Mouse (Mus musculus) intestine, embryonic 15.5 days (tissue): ENCODE results near the gene Zdhhc17. TPM values are rescaled to one million over a fixed set of nuclear protein-coding genes. Genes with fewer than 3 reads are reported as not detected.

Experiments
- ATAC-seq: fragments of 200-750 bp; cut with Nextera tagmentation; 2 replicates; pipeline ENCODE4 v1.8.0; 2017; ENCODE audit warnings: moderate TSS enrichment, moderate library complexity
- H3K27ac ChIP-seq: fragments of 300-500 bp; sonication (generic); 2 replicates; pipeline ENCODE4 v1.5.1; 2015; ENCODE audit warnings: mild to moderate bottlenecking, inconsistent platforms
- H3K27me3 ChIP-seq: fragments of 300-500 bp; sonication (generic); replicated peaks from 2 replicates; pipeline ENCODE4 v1.6.1; 2015; ENCODE audit warnings: inconsistent platforms
- H3K36me3 ChIP-seq: fragments of 300-500 bp; sonication (generic); 2 replicates; pipeline ENCODE4 v1.6.1; 2015; ENCODE audit warnings: inconsistent platforms
- H3K4me1 ChIP-seq: fragments of 300-500 bp; sonication (generic); replicated peaks from 2 replicates; pipeline ENCODE4 v1.6.1; 2015; ENCODE audit warnings: inconsistent platforms
- H3K4me2 ChIP-seq: fragments of 300-500 bp; sonication (generic); replicated peaks from 2 replicates; pipeline ENCODE4 v1.6.1; 2015; ENCODE audit warnings: mild to moderate bottlenecking, inconsistent platforms
- H3K4me3 ChIP-seq: fragments of 300-500 bp; sonication (generic); replicated peaks from 2 replicates; pipeline ENCODE4 v1.5.1; 2015; ENCODE audit warnings: inconsistent platforms
- H3K9ac ChIP-seq: fragments of 300-500 bp; sonication (generic); 2 replicates; pipeline ENCODE4 v1.6.1; 2015; ENCODE audit warnings: inconsistent platforms
- H3K9me3 ChIP-seq: fragments of 300-500 bp; sonication (generic); 2 replicates; pipeline ENCODE4 v1.6.1; 2016; ENCODE audit warnings: inconsistent platforms
- WGBS: fragments of 180-500 bp; shearing (Covaris S2); methylation state at CpG from one replicate; pipeline ENCODE4 v1.1.7; 2015; 5-methylcytosine and 5-hydroxymethylcytosine counted together
- polyA plus RNA-seq: library from polyadenylated mRNA; unstranded; fragments of >200 nt; fragmentation: Nextera tagmentation; extraction: Ambion mirVana; gene quantifications from 2 replicates; pipeline ENCODE4 v1.2.1, GENCODE M21; 2015

Zdhhc17 gene
- polyA plus RNA-seq, 1 experiment from 2014 or later = 19.3 TPM

- no peak overlapping the region for H3K4me2 ChIP-seq
- H3K9ac ChIP-seq = no peak overlapping the region
- ATAC-seq = no peak
- WGBS = 58% methylated on average over 5 of the region's 5 CpGs
- no peaks in the 10 kb centered on the region for H3K9me3 ChIP-seq
- no peak overlapping the region for H3K4me3 ChIP-seq
- H3K27ac ChIP-seq = no peak overlapping the region
- no peaks in the 10 kb centered on the region for H3K27me3 ChIP-seq
- no peaks in the 10 kb centered on the region for H3K36me3 ChIP-seq
- 0 out of 2 replicates have a peak, but pooled peaks cover 5% of the 10 kb centered on the region for H3K4me1 ChIP-seq
Measured at GRCm38 (mm10) chr10:110994761-110995160, 15.2 kb downstream of the Zdhhc17 start.

GRCm38 (mm10) chr10:110993249-110993648, 16.7 kb downstream of the Zdhhc17 start:
- ATAC-seq = no peak
- Histone ChIP-seq H3K4me2 (no peak overlapping the region), H3K9ac (no peak overlapping the region), H3K4me1 (0 out of 2 replicates have a peak, but pooled peaks cover 5% of the 10 kb centered on the region), H3K36me3 (no peaks in the 10 kb centered on the region), H3K27ac (no peak overlapping the region), H3K27me3 (no peaks in the 10 kb centered on the region), H3K9me3 (no peaks in the 10 kb centered on the region), H3K4me3 (no peak overlapping the region)
- 63% methylated on average over 5 of the region's 5 CpGs for WGBS

GRCm38 (mm10) chr10:110992047-110992431, 17.9 kb downstream of the Zdhhc17 start:
- H3K4me2 ChIP-seq = no peak overlapping the region
- no peak overlapping the region for H3K4me3 ChIP-seq
- no peaks in the 10 kb centered on the region for H3K9me3 ChIP-seq
- no peaks in the 10 kb centered on the region for H3K27me3 ChIP-seq
- H3K36me3 ChIP-seq = no peaks in the 10 kb centered on the region
- H3K4me1 ChIP-seq = 0 out of 2 replicates have a peak, but pooled peaks cover 5% of the 10 kb centered on the region
- peak; percentile 79 for ATAC-seq
- no peak overlapping the region for H3K27ac ChIP-seq
- 34% methylated on average over 9 of the region's 9 CpGs for WGBS
- H3K9ac ChIP-seq = no peak overlapping the region

- ATAC-seq = no peak
Measured at GRCm38 (mm10) chr10:110991307-110992046, 18.5 kb downstream of the Zdhhc17 start.

GRCm38 (mm10) chr10:110989729-110990128, 20.2 kb downstream of the Zdhhc17 start:
- H3K27ac ChIP-seq = no peak overlapping the region
- no peaks in the 10 kb centered on the region for H3K9me3 ChIP-seq
- H3K4me1 ChIP-seq = 0 out of 2 replicates have a peak, but pooled peaks cover 5% of the 10 kb centered on the region
- 52% methylated on average over 2 of the region's 2 CpGs for WGBS
- ATAC-seq = no peak
- H3K4me2 ChIP-seq = no peak overlapping the region
- H3K27me3 ChIP-seq = no peaks in the 10 kb centered on the region
- H3K36me3 ChIP-seq = no peaks in the 10 kb centered on the region
- H3K4me3 ChIP-seq = no peak overlapping the region
- no peak overlapping the region for H3K9ac ChIP-seq

More at GRCm38 (mm10) chr10:110991307-110992046, 18.5 kb downstream of the Zdhhc17 start:
- Histone ChIP-seq H3K36me3 (no peaks in the 10 kb centered on the region), H3K4me1 (0 out of 2 replicates have a peak, but pooled peaks cover 5% of the 10 kb centered on the region), H3K27me3 (no peaks in the 10 kb centered on the region), H3K4me3 (no peak overlapping the region), H3K9me3 (no peaks in the 10 kb centered on the region), H3K4me2 (no peak overlapping the region), H3K9ac (no peak overlapping the region), H3K27ac (no peak overlapping the region)
- 70% methylated on average over 6 of the region's 6 CpGs for WGBS

GRCm38 (mm10) chr10:110986682-110987081, 23.3 kb downstream of the Zdhhc17 start:
- Histone ChIP-seq H3K9me3 (no peaks in the 10 kb centered on the region), H3K27ac (no peak overlapping the region), H3K9ac (no peak overlapping the region), H3K4me3 (no peak overlapping the region), H3K4me1 (no peaks in the 10 kb centered on the region), H3K36me3 (no peaks in the 10 kb centered on the region), H3K4me2 (no peak overlapping the region), H3K27me3 (no peaks in the 10 kb centered on the region)
- ATAC-seq = no peak
- WGBS = 91% methylated on average over 17 of the region's 17 CpGs

GRCm38 (mm10) chr10:110982771-110983170, 27.2 kb downstream of the Zdhhc17 start:
- Histone ChIP-seq H3K4me2 (no peak overlapping the region), H3K9me3 (no peaks in the 10 kb centered on the region), H3K4me3 (no peak overlapping the region), H3K27me3 (no peaks in the 10 kb centered on the region), H3K9ac (no peak overlapping the region), H3K4me1 (no peaks in the 10 kb centered on the region), H3K27ac (no peak overlapping the region), H3K36me3 (no peaks in the 10 kb centered on the region)
- ATAC-seq = no peak
- WGBS = 76% methylated on average over 4 of the region's 4 CpGs

- Histone ChIP-seq H3K9me3 (no peaks in the 10 kb centered on the region), H3K9ac (no peak overlapping the region), H3K4me3 (no peak overlapping the region), H3K27ac (no peak overlapping the region), H3K4me2 (no peak overlapping the region), H3K4me1 (no peaks in the 10 kb centered on the region), H3K36me3 (no peaks in the 10 kb centered on the region), H3K27me3 (no peaks in the 10 kb centered on the region)
- WGBS = 71% methylated on average over 6 of the region's 6 CpGs
- ATAC-seq = peak; percentile 74
Measured at GRCm38 (mm10) chr10:110980441-110980840, 29.5 kb downstream of the Zdhhc17 start.

- Histone ChIP-seq H3K9me3 (no peaks in the 10 kb centered on the region), H3K4me3 (no peak overlapping the region), H3K36me3 (no peaks in the 10 kb centered on the region), H3K27me3 (no peaks in the 10 kb centered on the region), H3K27ac (no peak overlapping the region), H3K4me1 (no peaks in the 10 kb centered on the region), H3K9ac (no peak overlapping the region), H3K4me2 (no peak overlapping the region)
- WGBS = 85% methylated on average over 2 of the region's 2 CpGs
- ATAC-seq = no peak
Measured at GRCm38 (mm10) chr10:110979431-110979830, 30.5 kb downstream of the Zdhhc17 start.

- no peaks in the 10 kb centered on the region for H3K27me3 ChIP-seq
- H3K9me3 ChIP-seq = no peaks in the 10 kb centered on the region
- H3K4me2 ChIP-seq = no peak overlapping the region
- no peaks in the 10 kb centered on the region for H3K36me3 ChIP-seq
- H3K27ac ChIP-seq = no peak overlapping the region
- H3K4me1 ChIP-seq = no peaks in the 10 kb centered on the region
- no peak overlapping the region for H3K4me3 ChIP-seq
- ATAC-seq = no peak
- 70% methylated on average over 2 of the region's 2 CpGs for WGBS
- H3K9ac ChIP-seq = no peak overlapping the region
Measured at GRCm38 (mm10) chr10:110977379-110977778, 32.6 kb downstream of the Zdhhc17 start.

- no peak overlapping the region for H3K4me2 ChIP-seq
- ATAC-seq = peak; percentile 32; the same call in 1 of the 2 replicates
- H3K9ac ChIP-seq = no peak overlapping the region
- no peaks in the 10 kb centered on the region for H3K27me3 ChIP-seq
- 0% methylated on average over 1 of the region's 1 CpGs for WGBS
- H3K27ac ChIP-seq = no peak overlapping the region
- H3K36me3 ChIP-seq = no peaks in the 10 kb centered on the region; the same call in 1 of the 2 replicates
- H3K4me3 ChIP-seq = no peak overlapping the region
- no peaks in the 10 kb centered on the region for H3K4me1 ChIP-seq
- no peaks in the 10 kb centered on the region for H3K9me3 ChIP-seq
Measured at GRCm38 (mm10) chr10:110976046-110976445, 33.9 kb downstream of the Zdhhc17 start.

- Histone ChIP-seq H3K4me3 (no peak overlapping the region), H3K4me2 (no peak overlapping the region), H3K9me3 (no peaks in the 10 kb centered on the region), H3K4me1 (no peaks in the 10 kb centered on the region), H3K27me3 (no peaks in the 10 kb centered on the region), H3K9ac (no peak overlapping the region), H3K36me3 (no peaks in the 10 kb centered on the region; the same call in 1 of the 2 replicates), H3K27ac (no peak overlapping the region)
- WGBS = 90% methylated on average over 1 of the region's 1 CpGs
- no peak for ATAC-seq
Measured at GRCm38 (mm10) chr10:110974885-110975284, 35.1 kb downstream of the Zdhhc17 start.

- Histone ChIP-seq H3K9me3 (no peaks in the 10 kb centered on the region), H3K4me3 (no peak overlapping the region), H3K27me3 (no peaks in the 10 kb centered on the region), H3K4me1 (no peaks in the 10 kb centered on the region), H3K9ac (no peak overlapping the region), H3K36me3 (no peaks in the 10 kb centered on the region; the same call in 1 of the 2 replicates), H3K4me2 (no peak overlapping the region), H3K27ac (no peak overlapping the region)
- WGBS = 58% methylated on average over 3 of the region's 3 CpGs
- ATAC-seq = no peak
Measured at GRCm38 (mm10) chr10:110974463-110974862, 35.5 kb downstream of the Zdhhc17 start.
